Mouse (Mus musculus): ENCODE data around the gene Pank2. TPM values are rescaled to one million over a fixed set of nuclear protein-coding genes. Genes with fewer than 3 reads are reported as not detected.

Pank2 gene
- polyA plus RNA-seq, 1 experiment from 2014 or later, result 44.8 TPM

DNA sequence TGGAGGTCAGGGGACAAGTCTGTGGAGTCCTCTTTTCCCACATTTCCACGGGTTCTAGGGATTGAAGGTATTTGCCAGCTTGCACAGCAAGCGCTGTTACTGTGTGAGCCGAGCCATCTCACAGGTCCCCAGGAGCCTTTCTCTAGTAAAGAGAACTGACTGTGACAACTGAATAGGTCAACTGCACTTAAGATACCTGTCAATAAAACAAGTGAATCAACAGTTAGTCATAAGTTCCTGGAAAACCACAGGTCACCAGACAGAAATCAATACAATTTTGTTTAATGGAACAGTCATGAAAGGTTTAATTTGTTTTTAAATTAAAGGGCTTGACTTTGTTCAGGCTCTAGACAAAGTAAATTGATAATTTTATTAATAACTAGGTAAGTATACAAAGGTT is 68.3 kb downstream of the Pank2 start:
- Histone ChIP-seq H3K9ac (no peak overlapping the region), H3K36me3 (no peaks in the 10 kb centered on the region), H3K4me2 (no peak overlapping the region), H3K4me1 (peaks cover 3% of the 10 kb centered on the region; the same call in 1 of the 2 replicates), H3K27ac (no peak overlapping the region), H3K4me3 (no peak overlapping the region), H3K9me3 (replicated peaks) (no peaks in the 10 kb centered on the region), H3K27me3 (replicated peaks) (no peaks in the 10 kb centered on the region)
- 72% methylated on average over 3 of the region's 3 CpGs for WGBS (ENCODE audit: insufficient replicate concordance)
- no peak for ATAC-seq

DNA sequence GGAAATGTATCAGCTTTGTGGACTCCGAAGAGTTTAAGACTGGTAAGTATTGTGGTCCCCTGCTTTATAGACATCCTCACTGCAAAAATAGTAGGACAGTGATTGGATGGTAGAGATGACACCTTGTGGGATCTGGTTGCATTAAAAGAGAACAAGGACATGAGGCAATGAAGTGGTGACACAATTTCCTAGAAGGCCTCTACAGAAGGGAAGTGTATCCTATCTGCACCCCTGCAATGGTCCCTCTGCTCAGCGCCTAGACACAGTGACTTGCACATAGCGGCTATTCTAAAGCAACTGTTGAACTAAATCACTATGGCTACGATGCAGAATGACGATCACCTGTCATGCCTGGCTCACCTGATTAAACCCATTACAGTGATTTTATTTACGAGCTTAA is 75.3 kb downstream of the Pank2 start:
- 67% methylated on average over 6 of the region's 6 CpGs for WGBS (ENCODE audit: insufficient replicate concordance)
- Histone ChIP-seq H3K27me3 (replicated peaks) (no peaks in the 10 kb centered on the region), H3K27ac (no peak overlapping the region), H3K4me2 (no peak overlapping the region), H3K9ac (no peak overlapping the region), H3K9me3 (replicated peaks) (no peaks in the 10 kb centered on the region), H3K4me3 (no peak overlapping the region), H3K36me3 (no peaks in the 10 kb centered on the region), H3K4me1 (0 out of 2 replicates have a peak, but pooled peaks cover 3% of the 10 kb centered on the region)
- ATAC-seq, result no peak

DNA sequence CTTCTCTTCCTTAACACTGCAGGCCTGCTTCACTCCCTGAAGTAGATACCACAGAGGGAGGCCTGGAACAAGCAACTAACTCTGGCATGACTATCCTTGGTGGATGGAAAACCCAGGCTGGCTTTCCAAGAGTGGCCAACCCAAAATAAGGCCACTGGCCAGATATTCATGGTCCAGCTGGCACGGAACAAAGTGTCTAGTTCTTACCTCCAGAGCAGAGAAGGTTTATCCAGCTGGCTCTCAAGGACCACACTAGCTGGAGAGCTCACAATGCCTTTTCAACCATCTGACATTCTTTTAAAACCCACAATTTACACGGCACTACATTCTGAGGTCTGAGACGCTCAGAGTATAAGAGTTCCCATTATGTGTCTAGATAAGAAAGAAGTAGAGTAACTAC is 82.2 kb downstream of the Pank2 start:
- ATAC-seq, result no peak
- Histone ChIP-seq H3K36me3 (no peaks in the 10 kb centered on the region), H3K9me3 (replicated peaks) (no peaks in the 10 kb centered on the region), H3K27ac (no peak overlapping the region), H3K4me2 (no peak overlapping the region), H3K27me3 (replicated peaks) (no peaks in the 10 kb centered on the region), H3K4me3 (no peak overlapping the region), H3K9ac (no peak overlapping the region), H3K4me1 (0 out of 2 replicates have a peak, but pooled peaks cover 2% of the 10 kb centered on the region)
- WGBS (ENCODE audit: insufficient replicate concordance), result 77% methylated on average over 3 of the region's 3 CpGs

DNA sequence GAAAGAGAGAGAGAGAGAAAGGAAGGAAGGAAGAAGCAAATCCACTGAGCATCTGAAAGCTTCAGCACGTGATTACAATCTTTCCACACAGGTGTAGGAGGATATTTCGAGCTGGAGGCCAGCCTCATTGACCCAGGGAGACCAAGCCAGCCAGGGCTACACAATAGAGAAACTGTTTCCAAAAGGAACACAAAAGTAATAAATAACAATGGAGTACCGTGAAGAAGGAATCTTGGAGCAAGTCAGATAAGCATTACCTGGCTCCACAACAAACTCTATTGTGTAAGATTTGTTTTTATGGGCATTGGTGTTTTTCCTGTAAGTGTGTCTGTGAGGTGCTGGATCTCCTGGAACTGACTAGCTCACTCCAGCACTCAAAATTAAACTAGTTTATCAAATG is 83.3 kb downstream of the Pank2 start:
- ATAC-seq, result no peak
- Histone ChIP-seq H3K4me3 (no peak overlapping the region), H3K36me3 (no peaks in the 10 kb centered on the region), H3K4me2 (no peak overlapping the region), H3K9me3 (replicated peaks) (no peaks in the 10 kb centered on the region), H3K27me3 (replicated peaks) (no peaks in the 10 kb centered on the region), H3K9ac (no peak overlapping the region), H3K4me1 (no peaks in the 10 kb centered on the region), H3K27ac (no peak overlapping the region)
- WGBS (ENCODE audit: insufficient replicate concordance), result 45% methylated on average over 3 of the region's 3 CpGs

Small RNAs within 50 kb of the gene (microRNA-seq; reads per million reads assigned to microRNA genes)
- 142 reads per million, percentile 50 among the genes with 10 or more reads in this experiment for gene Mir103-2

Other genes starting within 250 kb of the Pank2 start
- gene Gfra4, start 219.4 kb upstream of the Pank2 start, polyA plus RNA-seq (2016; fragmentation: Nextera tagmentation; extraction: Ambion mirVana), result 0.86 and 1.6 TPM in 2 replicates
- 0.62 and 0.90 TPM in 2 replicates for gene Adam33, start 198.7 kb upstream of the Pank2 start, polyA plus RNA-seq (2016; fragmentation: Nextera tagmentation; extraction: Ambion mirVana)
- gene Siglec1, start 175.7 kb upstream of the Pank2 start, polyA plus RNA-seq (2016; fragmentation: Nextera tagmentation; extraction: Ambion mirVana), result 0.36 and 0.42 TPM in 2 replicates
- 4.2 TPM in 2 replicates for gene Hspa12b, start 135.2 kb upstream of the Pank2 start, polyA plus RNA-seq (2016; fragmentation: Nextera tagmentation; extraction: Ambion mirVana)
- gene Gm11037, start 129.0 kb upstream of the Pank2 start, polyA plus RNA-seq (2016; fragmentation: Nextera tagmentation; extraction: Ambion mirVana), result not detected in 2 replicates
- 131 and 141 TPM in 2 replicates for gene 1700037H04Rik, start 102.4 kb upstream of the Pank2 start, polyA plus RNA-seq (2016; fragmentation: Nextera tagmentation; extraction: Ambion mirVana)
- gene Cenpb, start 82.4 kb upstream of the Pank2 start, polyA plus RNA-seq (2016; fragmentation: Nextera tagmentation; extraction: Ambion mirVana), result 5.9 and 6.5 TPM in 2 replicates
- gene Cdc25b, start 75.5 kb upstream of the Pank2 start, polyA plus RNA-seq (2016; fragmentation: Nextera tagmentation; extraction: Ambion mirVana), result 172 and 182 TPM in 2 replicates
- gene Spef1, start 75.2 kb upstream of the Pank2 start, polyA plus RNA-seq (2016; fragmentation: Nextera tagmentation; extraction: Ambion mirVana), result 1.0 and 1.1 TPM in 2 replicates
- 16.4 and 17.0 TPM in 2 replicates for gene Ap5s1, start 55.4 kb upstream of the Pank2 start, polyA plus RNA-seq (2016; fragmentation: Nextera tagmentation; extraction: Ambion mirVana)
- gene Mavs, start 28.4 kb upstream of the Pank2 start, polyA plus RNA-seq (2016; fragmentation: Nextera tagmentation; extraction: Ambion mirVana), result 31.8 and 33.3 TPM in 2 replicates
- gene Rnf24, start 90.4 kb downstream of the Pank2 start, polyA plus RNA-seq (2016; fragmentation: Nextera tagmentation; extraction: Ambion mirVana), result 0.57 and 0.72 TPM in 2 replicates
- 105 and 116 TPM in 2 replicates for gene Smox, start 229.0 kb downstream of the Pank2 start, polyA plus RNA-seq (2016; fragmentation: Nextera tagmentation; extraction: Ambion mirVana)

Data from liver, embryonic 12.5 days (tissue).